Mouse (Mus musculus): ENCODE data around the gene Itsn1. TPM values are rescaled to one million over a fixed set of nuclear protein-coding genes. Genes with fewer than 3 reads are reported as not detected.

The Itsn1 gene
- polyA plus RNA-seq (2015; fragmentation: Nextera tagmentation; extraction: Ambion mirVana) = 60.7 and 63.5 TPM in 2 replicates

- ATAC-seq = peak; percentile 95
- H3K4me3 ChIP-seq (ENCODE audit: low read depth, low read length) = peak within 1 kb of the TSS; percentile 86
- peak within 1 kb of the TSS; percentile 98 for H3K27ac ChIP-seq (ENCODE audit: low read length)
- H3K36me3 ChIP-seq (ENCODE audit: control insufficient read depth, insufficient read depth, low read length) = no peaks in the 10 kb centered on the region
- peak within 1 kb of the TSS; percentile 88 for H3K4me2 ChIP-seq (ENCODE audit: low read length)
- H3K9ac ChIP-seq (ENCODE audit: low read depth, low read length) = peak within 1 kb of the TSS; percentile 95
- peaks cover 28% of the 10 kb centered on the region for H3K4me1 ChIP-seq (ENCODE audit: control insufficient read depth, insufficient read depth, low read length)
- H3K27me3 ChIP-seq (ENCODE audit: control insufficient read depth, insufficient read depth, low read depth, low read length) = no peaks in the 10 kb centered on the region
- H3K9me3 ChIP-seq (replicated peaks; ENCODE audit: control insufficient read depth, low read length, poor library complexity, severe bottlenecking) = no peaks in the 10 kb centered on the region
- WGBS = under 1% methylated on average over 33 of the region's 33 CpGs
Observed at GRCm38 (mm10) chr16:91729066-91729482, at the start of gene Itsn1. Gene Itsn1 (plus strand): TSS chr16:91729281.

GRCm38 (mm10) chr16:91680656-91681055 is 48.4 kb upstream of the Itsn1 start:
- Histone ChIP-seq H3K9ac (ENCODE audit: low read depth, low read length) (no peak overlapping the region), H3K27me3 (ENCODE audit: control insufficient read depth, insufficient read depth, low read depth, low read length) (no peaks in the 10 kb centered on the region), H3K36me3 (ENCODE audit: control insufficient read depth, insufficient read depth, low read length) (peaks cover 55% of the 10 kb centered on the region), H3K4me1 (ENCODE audit: control insufficient read depth, insufficient read depth, low read length) (no peaks in the 10 kb centered on the region), H3K27ac (ENCODE audit: low read length) (no peak overlapping the region), H3K4me2 (ENCODE audit: low read length) (no peak overlapping the region), H3K9me3 (replicated peaks; ENCODE audit: control insufficient read depth, low read length, poor library complexity, severe bottlenecking) (no peaks in the 10 kb centered on the region), H3K4me3 (ENCODE audit: low read depth, low read length) (no peak overlapping the region)
- ATAC-seq = no peak
- 80% methylated on average over 5 of the region's 5 CpGs for WGBS

- H3K9ac ChIP-seq (ENCODE audit: low read depth, low read length) = no peak overlapping the region
- no peak for ATAC-seq
- peaks cover 44% of the 10 kb centered on the region for H3K36me3 ChIP-seq (ENCODE audit: control insufficient read depth, insufficient read depth, low read length)
- 93% methylated on average over 5 of the region's 5 CpGs for WGBS
- H3K4me3 ChIP-seq (ENCODE audit: low read depth, low read length) = no peak overlapping the region
- no peaks in the 10 kb centered on the region for H3K27me3 ChIP-seq (ENCODE audit: control insufficient read depth, insufficient read depth, low read depth, low read length)
- H3K4me2 ChIP-seq (ENCODE audit: low read length) = no peak overlapping the region
- H3K4me1 ChIP-seq (ENCODE audit: control insufficient read depth, insufficient read depth, low read length) = peaks cover 16% of the 10 kb centered on the region
- no peaks in the 10 kb centered on the region for H3K9me3 ChIP-seq (replicated peaks; ENCODE audit: control insufficient read depth, low read length, poor library complexity, severe bottlenecking)
- H3K27ac ChIP-seq (ENCODE audit: low read length) = no peak overlapping the region
Observed at GRCm38 (mm10) chr16:91685526-91685925, 43.6 kb upstream of the Itsn1 start.

- no peak overlapping the region for H3K4me3 ChIP-seq (ENCODE audit: low read depth, low read length)
- no peaks in the 10 kb centered on the region for H3K27me3 ChIP-seq (ENCODE audit: control insufficient read depth, insufficient read depth, low read depth, low read length)
- no peak overlapping the region for H3K9ac ChIP-seq (ENCODE audit: low read depth, low read length)
- no peaks in the 10 kb centered on the region for H3K9me3 ChIP-seq (replicated peaks; ENCODE audit: control insufficient read depth, low read length, poor library complexity, severe bottlenecking)
- peaks cover 36% of the 10 kb centered on the region for H3K36me3 ChIP-seq (ENCODE audit: control insufficient read depth, insufficient read depth, low read length)
- H3K4me1 ChIP-seq (ENCODE audit: control insufficient read depth, insufficient read depth, low read length) = peaks cover 16% of the 10 kb centered on the region
- H3K4me2 ChIP-seq (ENCODE audit: low read length) = no peak overlapping the region
- no peak for ATAC-seq
- H3K27ac ChIP-seq (ENCODE audit: low read length) = no peak overlapping the region
- 90% methylated on average over 5 of the region's 5 CpGs for WGBS
Observed at GRCm38 (mm10) chr16:91686369-91686768, 42.7 kb upstream of the Itsn1 start.

GRCm38 (mm10) chr16:91688023-91688618 is 41.0 kb upstream of the Itsn1 start:
- Histone ChIP-seq H3K4me2 (ENCODE audit: low read length) (peak overlapping the region; percentile 82), H3K27ac (ENCODE audit: low read length) (peak overlapping the region; percentile 91), H3K36me3 (ENCODE audit: control insufficient read depth, insufficient read depth, low read length) (peaks cover 23% of the 10 kb centered on the region), H3K4me1 (ENCODE audit: control insufficient read depth, insufficient read depth, low read length) (peaks cover 16% of the 10 kb centered on the region), H3K4me3 (ENCODE audit: low read depth, low read length) (peak overlapping the region; percentile 96), H3K27me3 (ENCODE audit: control insufficient read depth, insufficient read depth, low read depth, low read length) (no peaks in the 10 kb centered on the region), H3K9ac (ENCODE audit: low read depth, low read length) (peak overlapping the region; percentile 91), H3K9me3 (replicated peaks; ENCODE audit: control insufficient read depth, low read length, poor library complexity, severe bottlenecking) (no peaks in the 10 kb centered on the region)
- peak; percentile 69 for ATAC-seq
- WGBS = 2% methylated on average over 40 of the region's 51 CpGs

- peaks cover 16% of the 10 kb centered on the region for H3K4me1 ChIP-seq (ENCODE audit: control insufficient read depth, insufficient read depth, low read length)
- no peaks in the 10 kb centered on the region for H3K9me3 ChIP-seq (replicated peaks; ENCODE audit: control insufficient read depth, low read length, poor library complexity, severe bottlenecking)
- H3K9ac ChIP-seq (ENCODE audit: low read depth, low read length) = peak within 1 kb of the TSS; percentile 91
- ATAC-seq = peak; percentile 99
- peak within 1 kb of the TSS; percentile 82 for H3K4me2 ChIP-seq (ENCODE audit: low read length)
- peaks cover 21% of the 10 kb centered on the region for H3K36me3 ChIP-seq (ENCODE audit: control insufficient read depth, insufficient read depth, low read length)
- no peaks in the 10 kb centered on the region for H3K27me3 ChIP-seq (ENCODE audit: control insufficient read depth, insufficient read depth, low read depth, low read length)
- peak within 1 kb of the TSS; percentile 91 for H3K27ac ChIP-seq (ENCODE audit: low read length)
- WGBS = under 1% methylated on average over 64 of the region's 71 CpGs
- peak within 1 kb of the TSS; percentile 96 for H3K4me3 ChIP-seq (ENCODE audit: low read depth, low read length)
Observed at GRCm38 (mm10) chr16:91688619-91689334, 40.3 kb upstream of the Itsn1 start, which contains the start of gene Donson. Gene Donson (minus strand): TSS chr16:91688770.

- 31% methylated on average over 7 of the region's 7 CpGs for WGBS
- Histone ChIP-seq H3K9ac (ENCODE audit: low read depth, low read length) (peak overlapping the region; percentile 11; the same call in 1 of the 2 replicates), H3K4me1 (ENCODE audit: control insufficient read depth, insufficient read depth, low read length) (peaks cover 16% of the 10 kb centered on the region), H3K9me3 (replicated peaks; ENCODE audit: control insufficient read depth, low read length, poor library complexity, severe bottlenecking) (no peaks in the 10 kb centered on the region), H3K4me2 (ENCODE audit: low read length) (no peak overlapping the region), H3K4me3 (ENCODE audit: low read depth, low read length) (no peak overlapping the region), H3K27ac (ENCODE audit: low read length) (0 out of 2 replicates have a peak overlapping the region, but pooled peaks have one; percentile 17), H3K36me3 (ENCODE audit: control insufficient read depth, insufficient read depth, low read length) (peaks cover 18% of the 10 kb centered on the region), H3K27me3 (ENCODE audit: control insufficient read depth, insufficient read depth, low read depth, low read length) (no peaks in the 10 kb centered on the region)
- ATAC-seq = no peak
Observed at GRCm38 (mm10) chr16:91689791-91690190, 39.3 kb upstream of the Itsn1 start.

GRCm38 (mm10) chr16:91694455-91695084 is 34.5 kb upstream of the Itsn1 start:
- no peaks in the 10 kb centered on the region for H3K27me3 ChIP-seq (ENCODE audit: control insufficient read depth, insufficient read depth, low read depth, low read length)
- 0 out of 2 replicates have a peak overlapping the region, but pooled peaks have one; percentile 33 for H3K27ac ChIP-seq (ENCODE audit: low read length)
- WGBS = 35% methylated on average over 14 of the region's 14 CpGs
- peaks cover 25% of the 10 kb centered on the region for H3K36me3 ChIP-seq (ENCODE audit: control insufficient read depth, insufficient read depth, low read length)
- H3K4me2 ChIP-seq (ENCODE audit: low read length) = no peak overlapping the region
- no peaks in the 10 kb centered on the region for H3K9me3 ChIP-seq (replicated peaks; ENCODE audit: control insufficient read depth, low read length, poor library complexity, severe bottlenecking)
- H3K4me3 ChIP-seq (ENCODE audit: low read depth, low read length) = no peak overlapping the region
- ATAC-seq = peak; percentile 90
- no peak overlapping the region for H3K9ac ChIP-seq (ENCODE audit: low read depth, low read length)
- peaks cover 4% of the 10 kb centered on the region; the same call in 1 of the 2 replicates for H3K4me1 ChIP-seq (ENCODE audit: control insufficient read depth, insufficient read depth, low read length)

Measured in midbrain, embryonic 16.5 days (tissue).